Mouse (Mus musculus) liver, embryonic 14.5 days (tissue): Measurements from ENCODE around the gene Kif13a.

Source experiments
- CTCF ChIP-seq: IDR thresholded peaks from 2 replicates; pipeline ENCODE4 v1.5.1; 2016; ENCODE audit warnings: antibody characterized with exemption, low read depth, control low read depth
- EP300 ChIP-seq: IDR thresholded peaks from 2 replicates; pipeline ENCODE4 v1.6.1; 2016; ENCODE audit warnings: antibody characterized with exemption, low read depth

DNA sequence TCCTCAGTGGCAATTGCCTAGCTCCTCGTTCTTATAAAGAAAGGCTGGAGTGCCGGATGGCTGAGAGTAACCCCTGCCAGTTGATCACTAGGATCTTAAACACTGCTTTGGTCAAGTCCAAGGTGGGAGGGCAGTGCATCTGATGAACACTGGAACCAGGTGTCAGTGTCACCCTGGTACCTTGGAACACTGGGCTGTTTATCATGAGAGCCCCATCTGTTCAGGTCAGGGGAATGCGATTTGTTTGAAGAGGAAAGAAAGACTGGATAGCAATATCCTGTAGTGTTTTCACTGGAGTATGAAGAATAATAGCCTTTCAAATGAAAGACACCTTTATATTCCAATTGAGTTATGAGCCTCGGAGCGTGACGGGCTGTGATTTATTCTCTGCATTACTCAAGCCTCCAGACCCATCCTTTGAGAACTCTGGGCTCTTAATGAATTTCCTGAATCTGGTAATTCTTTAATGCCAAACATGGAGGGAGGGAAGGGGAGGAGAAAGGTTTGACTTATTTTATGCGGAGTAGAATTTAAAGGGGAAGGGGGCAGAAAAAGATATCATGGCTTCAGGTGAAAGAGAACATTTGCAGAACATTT lies 31.3 kb upstream of the Kif13a start:
- TF ChIP-seq CTCF (no peak), EP300 (no peak)
